Mouse (Mus musculus): Measurements from ENCODE around the gene Zfp292. TPM values are rescaled to one million over a fixed set of nuclear protein-coding genes. Genes with fewer than 3 reads are reported as not detected.

Zfp292 gene
- polyA plus RNA-seq, 1 experiment from 2014 or later = 19.5 TPM

DNA sequence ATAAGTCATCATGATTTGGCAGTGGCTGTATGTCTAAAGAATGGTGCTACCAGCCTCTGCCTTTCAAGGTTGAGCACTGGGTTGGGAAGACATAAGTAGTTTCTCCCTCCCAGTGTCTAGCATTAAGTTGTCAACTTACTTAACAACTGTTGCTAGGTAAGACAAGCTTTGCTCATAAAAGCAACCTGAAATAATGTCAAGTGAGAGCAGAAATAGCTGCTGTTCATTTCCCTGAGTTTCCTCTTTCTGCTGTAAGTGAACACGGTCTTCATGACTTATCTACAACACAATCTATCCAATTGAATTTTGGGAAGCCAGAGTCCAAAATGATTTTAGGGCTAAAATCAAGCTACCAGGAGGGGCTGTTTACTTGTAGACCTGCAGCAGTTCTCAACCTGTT, 126.6 kb downstream of the Zfp292 start, which contains the start of gene Gm136:
Gene Gm136, minus strand, starts transcription at position 101 of the 400 bp plus-strand sequence.
- ATAC-seq (replicated peaks; ENCODE audit: insufficient number of reproducible peaks, low FRiP score, low TSS enrichment) = no peak
- Histone ChIP-seq H3K36me3 (ENCODE audit: control insufficient read depth, insufficient read depth, low read length) (no peaks in the 10 kb centered on the region), H3K27ac (ENCODE audit: low read depth, low read length) (no peak within 1 kb of the TSS), H3K9me3 (replicated peaks; ENCODE audit: control insufficient read depth, low read length) (no peaks in the 10 kb centered on the region), H3K9ac (ENCODE audit: low read depth, low read length) (no peak within 1 kb of the TSS), H3K4me3 (ENCODE audit: low read depth, low read length) (no peak within 1 kb of the TSS), H3K27me3 (ENCODE audit: control insufficient read depth, insufficient read depth, low read length) (no peaks in the 10 kb centered on the region), H3K4me2 (no peak within 1 kb of the TSS), H3K4me1 (ENCODE audit: control insufficient read depth, insufficient read depth, low read length) (no peaks in the 10 kb centered on the region)
- WGBS (ENCODE audit: insufficient replicate concordance) = 77% methylated on average over 1 of the region's 1 CpGs

Other genes starting within 250 kb of the Zfp292 start
- 50.5 and 51.0 TPM in 2 replicates for gene Slc35a1, start 195.5 kb downstream of the Zfp292 start, polyA plus RNA-seq (2014; fragmentation: Nextera tagmentation; extraction: Ambion mirVana)
- 0.14 TPM in 1 of 2 replicates, not detected in the other for gene Cfap206, start 152.8 kb downstream of the Zfp292 start, polyA plus RNA-seq (2014; fragmentation: Nextera tagmentation; extraction: Ambion mirVana)
- not detected in 2 replicates for gene Gm136, start 126.7 kb downstream of the Zfp292 start, polyA plus RNA-seq (2014; fragmentation: Nextera tagmentation; extraction: Ambion mirVana)
- gene Smim8, start 104.5 kb downstream of the Zfp292 start, polyA plus RNA-seq (2014; fragmentation: Nextera tagmentation; extraction: Ambion mirVana) = 54.2 and 54.5 TPM in 2 replicates
- not detected in 2 replicates for gene Cga, start 10.8 kb upstream of the Zfp292 start, polyA plus RNA-seq (2014; fragmentation: Nextera tagmentation; extraction: Ambion mirVana)